Mouse (Mus musculus): ENCODE results near the gene Ninj2.
A peak's percentile ranks its signal among the peaks of the same experiment; 100 is the strongest.

Gene Ninj2

GRCm38 (mm10) chr6:120179044-120179755 lies 86.0 kb downstream of the Ninj2 start:
- no peak for DNase-seq (ENCODE audit: low spot score)

GRCm38 (mm10) chr6:120179756-120180206 lies 86.6 kb downstream of the Ninj2 start:
- no peak for DNase-seq (ENCODE audit: low spot score)

- DNase-seq (ENCODE audit: low spot score), result no peak
These were observed 87.3 kb downstream of the Ninj2 start for GRCm38 (mm10) chr6:120180492-120180891.

GRCm38 (mm10) chr6:120182160-120182559 lies 89.0 kb downstream of the Ninj2 start:
- DNase-seq (ENCODE audit: low spot score), result no peak

- no peak for DNase-seq (ENCODE audit: low spot score)
These were observed 90.6 kb downstream of the Ninj2 start for GRCm38 (mm10) chr6:120183771-120184170.

GRCm38 (mm10) chr6:120185012-120185730 lies 92.0 kb downstream of the Ninj2 start:
- DNase-seq (ENCODE audit: low spot score), result no peak

- DNase-seq (ENCODE audit: low spot score), result no peak
These were observed 92.6 kb downstream of the Ninj2 start for GRCm38 (mm10) chr6:120185756-120186155.

- DNase-seq (ENCODE audit: low spot score), result no peak
These were observed 93.4 kb downstream of the Ninj2 start for GRCm38 (mm10) chr6:120186594-120186993.

GRCm38 (mm10) chr6:120187587-120188176 lies 94.5 kb downstream of the Ninj2 start:
- DNase-seq (ENCODE audit: low spot score), result peak; percentile 68

- DNase-seq (ENCODE audit: low spot score), result peak; percentile 47
These were observed 95.5 kb downstream of the Ninj2 start for GRCm38 (mm10) chr6:120188376-120189235.

- DNase-seq (ENCODE audit: low spot score), result no peak
These were observed 96.1 kb downstream of the Ninj2 start for GRCm38 (mm10) chr6:120189287-120189686.

GRCm38 (mm10) chr6:120190365-120190764 lies 97.2 kb downstream of the Ninj2 start:
- DNase-seq (ENCODE audit: low spot score), result no peak

GRCm38 (mm10) chr6:120190912-120191311 lies 97.8 kb downstream of the Ninj2 start:
- DNase-seq (ENCODE audit: low spot score), result no peak

- DNase-seq (ENCODE audit: low spot score), result no peak
These were observed 98.4 kb downstream of the Ninj2 start for GRCm38 (mm10) chr6:120191396-120192170.

GRCm38 (mm10) chr6:120192211-120192870 lies 99.2 kb downstream of the Ninj2 start:
- DNase-seq (ENCODE audit: low spot score), result peak; percentile 72

GRCm38 (mm10) chr6:120193174-120193573 lies 100.0 kb downstream of the Ninj2 start:
- peak; percentile 87 for DNase-seq (ENCODE audit: low spot score)

- no peak for DNase-seq (ENCODE audit: low spot score)
These were observed 100.6 kb downstream of the Ninj2 start for GRCm38 (mm10) chr6:120193793-120194192.

GRCm38 (mm10) chr6:120194305-120194704 lies 101.2 kb downstream of the Ninj2 start:
- no peak for DNase-seq (ENCODE audit: low spot score)

GRCm38 (mm10) chr6:120194963-120195362 lies 101.8 kb downstream of the Ninj2 start:
- DNase-seq (ENCODE audit: low spot score), result no peak

- peak; percentile 72 for DNase-seq (ENCODE audit: low spot score)
These were observed 103.7 kb downstream of the Ninj2 start for GRCm38 (mm10) chr6:120196837-120197236.

GRCm38 (mm10) chr6:120197964-120198363 lies 104.8 kb downstream of the Ninj2 start:
- DNase-seq (ENCODE audit: low spot score), result peak; percentile 85

All from embryo, embryonic 10.5 days (tissue).